ENCODE assay signal across 11 mouse cellular contexts in genomic region chr16:92358734-92359133, GRCm38 (mm10). TPM values are rescaled to one million over a fixed set of nuclear protein-coding genes. Genes with fewer than 3 reads are reported as not detected.
DNase-seq lines count a peak whose midpoint lies in the region; ATAC-seq lines count a peak whose summit lies in the region.
"Had no signal": no experiment of that assay in that cellular context is flagged by ENCODE, and none has a peak within 500 bp of the region (broad histone marks: within the 10 kb centered on the region; RNA-seq: fewer than 3 reads in every experiment).

No protein-coding gene starts in this region.

- H3K36me3 ChIP-seq in heart, embryonic 12.5 days = no peaks in the 10 kb centered on the region
- H3K36me3 ChIP-seq in lung, embryonic 15.5 days = no peaks in the 10 kb centered on the region
- no peaks in the 10 kb centered on the region for H3K36me3 ChIP-seq in forebrain, embryonic 11.5 days (ENCODE audit: control insufficient read depth, insufficient read depth, low read length)
- H3K36me3 ChIP-seq in limb, embryonic 15.5 days = no peaks in the 10 kb centered on the region

- H3K9me3 ChIP-seq in heart, embryonic 12.5 days (replicated peaks) = no peaks in the 10 kb centered on the region
- H3K9me3 ChIP-seq in lung, embryonic 15.5 days = no peaks in the 10 kb centered on the region
- no peaks in the 10 kb centered on the region for H3K9me3 ChIP-seq in forebrain, embryonic 11.5 days (ENCODE audit: control insufficient read depth, low read length)
- H3K9me3 ChIP-seq in limb, embryonic 15.5 days = no peaks in the 10 kb centered on the region

- WGBS in heart, embryonic 12.5 days = 18% methylated on average over 9 of the region's 9 CpGs
- 27% methylated on average over 9 of the region's 9 CpGs for WGBS in lung, embryonic 15.5 days
- 20% methylated on average over 9 of the region's 9 CpGs for WGBS in forebrain, embryonic 11.5 days
- WGBS in limb, embryonic 15.5 days = 22% methylated on average over 9 of the region's 9 CpGs

- peak overlapping the region; percentile 28 for H3K4me3 ChIP-seq in heart, embryonic 12.5 days
- no peak overlapping the region for H3K4me3 ChIP-seq in lung, embryonic 15.5 days
- H3K4me3 ChIP-seq in forebrain, embryonic 11.5 days (ENCODE audit: low read depth, low read length) = no peak overlapping the region
- no peak overlapping the region for H3K4me3 ChIP-seq in limb, embryonic 15.5 days

- H3K9ac ChIP-seq in heart, embryonic 12.5 days = peak overlapping the region; percentile 33
- no peak overlapping the region for H3K9ac ChIP-seq in lung, embryonic 15.5 days
- H3K9ac ChIP-seq in forebrain, embryonic 11.5 days (ENCODE audit: low read length) = no peak overlapping the region
- no peak overlapping the region for H3K9ac ChIP-seq in limb, embryonic 15.5 days

- H3K4me2 ChIP-seq in heart, embryonic 12.5 days = peak overlapping the region; percentile 54
- H3K4me2 ChIP-seq in lung, embryonic 15.5 days = peak overlapping the region; percentile 33
- H3K4me2 ChIP-seq in forebrain, embryonic 11.5 days (ENCODE audit: low read depth, low read length, severe bottlenecking) = no peak overlapping the region
- no peak overlapping the region for H3K4me2 ChIP-seq in limb, embryonic 15.5 days

- H3K4me1 ChIP-seq in heart, embryonic 12.5 days (replicated peaks) = peaks cover 47% of the 10 kb centered on the region
- peaks cover 5% of the 10 kb centered on the region for H3K4me1 ChIP-seq in lung, embryonic 15.5 days
- H3K4me1 ChIP-seq in forebrain, embryonic 11.5 days (replicated peaks; ENCODE audit: control insufficient read depth, insufficient read depth, low read length) = 0 out of 2 replicates have a peak, but pooled peaks cover 4% of the 10 kb centered on the region
- H3K4me1 ChIP-seq in limb, embryonic 15.5 days = peaks cover 20% of the 10 kb centered on the region

- ATAC-seq in heart, embryonic 12.5 days (ENCODE audit: insufficient number of reproducible peaks, low FRiP score) = peak; percentile 43; the same call in 1 of the 2 replicates
- peak; percentile 53; the same call in 1 of the 2 replicates for ATAC-seq in lung, embryonic 15.5 days (ENCODE audit: borderline replicate concordance, extremely low read depth, low FRiP score, low TSS enrichment)
- peak; percentile 53; the same call in 1 of the 2 replicates for ATAC-seq in forebrain, embryonic 11.5 days (replicated peaks; ENCODE audit: low FRiP score)
- 0 out of 2 replicates have a peak, but pooled peaks have one; percentile 40 for ATAC-seq in limb, embryonic 15.5 days (ENCODE audit: insufficient number of reproducible peaks, low FRiP score, low TSS enrichment, low read depth)

- no peaks in the 10 kb centered on the region for H3K27me3 ChIP-seq in heart, embryonic 12.5 days (replicated peaks)
- H3K27me3 ChIP-seq in lung, embryonic 15.5 days = no peaks in the 10 kb centered on the region; the same call in 1 of the 2 replicates
- no peaks in the 10 kb centered on the region; the same call in 1 of the 2 replicates for H3K27me3 ChIP-seq in forebrain, embryonic 11.5 days (ENCODE audit: control insufficient read depth, insufficient read depth, low read length)
- peaks cover 34% of the 10 kb centered on the region for H3K27me3 ChIP-seq in limb, embryonic 15.5 days

- no peak for DNase-seq in heart, adult 11 months
- no peak for DNase-seq in lung, postnatal 36 days
- no peak for DNase-seq in forebrain, embryonic 11.5 days (ENCODE audit: low spot score)
- no peak for DNase-seq in spleen, adult 12 weeks (ENCODE audit: low spot score)
- no peak for DNase-seq in urinary bladder, postnatal 36 days (ENCODE audit: low spot score in 2 of 2)
- DNase-seq: cerebellum, adult 8-10 months; layer of hippocampus, adult 9-11 months; lung, postnatal 4 days had no signal

- H3K27ac ChIP-seq in heart, embryonic 12.5 days (ENCODE audit: poor library complexity, severe bottlenecking) = no peak overlapping the region
- no peak overlapping the region for H3K27ac ChIP-seq in lung, embryonic 15.5 days
- H3K27ac ChIP-seq in forebrain, embryonic 11.5 days (ENCODE audit: low read depth, low read length) = no peak overlapping the region
- H3K27ac ChIP-seq in limb, embryonic 15.5 days = no peak overlapping the region

RNA-seq across cellular contexts. Expression of gene Kcne1, which starts 0.5 kb away (rescaled TPM):
- polyA plus RNA-seq in heart, embryonic 12.5 days (2016; fragmentation: Nextera tagmentation; extraction: Ambion mirVana) = 78.4 and 87.1 TPM in 2 replicates
- polyA plus RNA-seq in lung, embryonic 15.5 days (2015; fragmentation: Nextera tagmentation; extraction: Ambion mirVana) = 1.1 and 1.8 TPM in 2 replicates
- polyA plus RNA-seq in forebrain, embryonic 11.5 days (2014; fragmentation: Nextera tagmentation; extraction: Ambion mirVana) = 0.29 TPM in 1 of 2 replicates, not detected in the other
- 0.36 and 0.42 TPM in 2 replicates for polyA plus RNA-seq in limb, embryonic 15.5 days (2015; fragmentation: Nextera tagmentation; extraction: Ambion mirVana)

RNA-seq across cellular contexts. Expression of gene Fam243, which starts 37.5 kb away (rescaled TPM):
- not detected in 2 replicates for polyA plus RNA-seq in heart, embryonic 12.5 days (2016; fragmentation: Nextera tagmentation; extraction: Ambion mirVana)
- polyA plus RNA-seq in lung, embryonic 15.5 days (2015; fragmentation: Nextera tagmentation; extraction: Ambion mirVana) = not detected in 2 replicates
- polyA plus RNA-seq in forebrain, embryonic 11.5 days (2014; fragmentation: Nextera tagmentation; extraction: Ambion mirVana) = not detected in 2 replicates
- not detected in 2 replicates for polyA plus RNA-seq in limb, embryonic 15.5 days (2015; fragmentation: Nextera tagmentation; extraction: Ambion mirVana)

RNA-seq across cellular contexts. Expression of gene Smim11, which starts 57.6 kb away (rescaled TPM):
- 121 and 124 TPM in 2 replicates for polyA plus RNA-seq in heart, embryonic 12.5 days (2016; fragmentation: Nextera tagmentation; extraction: Ambion mirVana)
- 129 TPM in 2 replicates for polyA plus RNA-seq in lung, embryonic 15.5 days (2015; fragmentation: Nextera tagmentation; extraction: Ambion mirVana)
- 115 and 123 TPM in 2 replicates for polyA plus RNA-seq in forebrain, embryonic 11.5 days (2014; fragmentation: Nextera tagmentation; extraction: Ambion mirVana)
- 129 and 138 TPM in 2 replicates for polyA plus RNA-seq in limb, embryonic 15.5 days (2015; fragmentation: Nextera tagmentation; extraction: Ambion mirVana)

Comparison
In these comparisons a context has a peak if more than half of its experiments do, and no peak if none do; other contexts are left out.
1. H3K4me2 ChIP-seq: peak in heart, embryonic 12.5 days (single experiment) and lung, embryonic 15.5 days (single experiment); none in forebrain, embryonic 11.5 days (single experiment) and limb, embryonic 15.5 days (single experiment).
2. RNA of gene Kcne1, which starts 0.5 kb away (polyA plus RNA-seq): 78.4 to 87.1 TPM in heart, embryonic 12.5 days; 1.1 to 1.8 TPM in lung, embryonic 15.5 days, 0.36 to 0.42 TPM in limb, embryonic 15.5 days and 0.29 TPM in forebrain, embryonic 11.5 days; every median in the first group is over 10 times any median in the second.
3. Peak in every context shown above with its lines, with median percentiles within 50 percentile points of each other: ATAC-seq.